Mouse (Mus musculus) brain, embryonic 14.5 days (tissue): ENCODE measurements around the gene Id1. TPM values are rescaled to one million over a fixed set of nuclear protein-coding genes. Genes with fewer than 3 reads are reported as not detected.
A peak's percentile ranks its signal among the peaks of the same experiment; 100 is the strongest.

Experiments used
- DNase-seq: peaks from one replicate; pipeline ENCODE4 v3.0.0-alpha.2; 2011; ENCODE audit warnings: low read depth
- CTCF ChIP-seq: fragments of 200-500 bp; IDR thresholded peaks from 2 replicates; pipeline ENCODE4 v1.5.1; 2012; ENCODE audit warnings: inconsistent platforms, mild to moderate bottlenecking, moderate library complexity, borderline replicate concordance; ENCODE audit not compliant: insufficient read depth, insufficient read length; ENCODE audit errors: extremely low read depth
- POLR2A ChIP-seq: fragments of 200-500 bp; IDR thresholded peaks from 2 replicates; pipeline ENCODE4 v1.6.1; 2012; ENCODE audit warnings: mild to moderate bottlenecking, inconsistent platforms, borderline replicate concordance; ENCODE audit not compliant: poor library complexity, insufficient read depth, insufficient read length, severe bottlenecking; ENCODE audit errors: extremely low read depth
- polyA plus RNA-seq: library from polyadenylated mRNA; depleted of rRNA; stranded (reverse); fragments of >200 nt; gene quantifications from 2 replicates; pipeline ENCODE4 v1.2.3, GENCODE M21; 2012

Gene Id1
- polyA plus RNA-seq, 1 experiment = 126 TPM

DNA sequence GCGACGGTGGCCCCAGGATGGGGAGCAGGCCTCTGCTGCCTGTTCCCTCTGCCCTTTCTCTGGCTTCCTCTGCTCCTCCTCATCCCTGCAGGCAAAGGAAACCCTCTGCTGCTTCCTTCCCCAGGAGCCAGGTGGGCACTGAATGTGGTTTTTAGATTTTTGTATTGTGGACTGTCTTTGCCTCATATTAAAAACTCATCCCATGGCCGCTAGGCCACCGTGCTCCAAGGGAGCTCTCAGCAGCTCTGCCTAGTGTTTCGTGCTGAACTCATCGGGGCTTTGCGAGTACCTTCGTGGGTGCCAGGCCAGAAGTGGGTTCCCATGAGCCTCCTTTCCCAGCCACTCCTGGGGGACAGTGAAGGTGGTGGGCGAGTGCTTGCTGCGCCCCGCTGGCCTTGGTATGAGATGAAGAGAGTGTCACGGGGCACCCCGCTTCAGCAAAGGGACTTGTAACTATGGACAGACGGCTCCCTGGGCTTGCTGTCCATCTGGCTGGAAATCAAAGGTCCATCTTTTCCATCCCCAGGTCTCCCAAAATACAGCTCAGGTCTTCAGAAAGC lies 31.2 kb upstream of the Id1 start:
- DNase-seq = no peak
- no peak for TF ChIP-seq CTCF

DNA sequence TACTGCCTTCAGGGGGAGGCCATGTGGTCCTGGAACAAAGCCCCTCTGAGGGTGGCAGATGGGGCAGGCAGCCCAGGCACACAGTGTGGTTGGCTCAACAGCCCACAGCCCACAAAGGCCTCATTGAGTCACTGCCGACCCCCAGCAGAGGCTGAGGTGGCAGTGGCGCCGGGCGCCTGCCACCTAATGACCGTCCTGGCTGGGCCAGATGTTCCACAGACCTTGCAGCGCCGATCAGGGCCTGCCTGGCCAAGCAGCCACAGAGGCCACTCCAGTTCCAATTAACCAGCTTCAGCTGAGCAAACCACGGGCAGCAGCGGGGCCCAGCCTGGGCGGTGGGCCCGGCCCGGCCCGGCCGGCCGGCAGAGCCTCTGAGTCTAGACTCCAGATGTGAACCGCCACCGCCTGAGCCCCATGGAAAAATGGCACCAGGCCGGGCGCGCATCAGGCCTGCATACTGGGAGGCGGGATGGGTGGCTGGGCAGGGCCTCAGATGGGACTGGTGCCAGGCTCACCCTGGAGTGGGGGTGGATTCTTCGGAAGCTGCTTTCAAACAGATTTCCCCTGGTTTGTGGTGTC lies 30.0 kb upstream of the Id1 start:
- no peak for TF ChIP-seq CTCF
- no peak for TF ChIP-seq POLR2A
- DNase-seq = peak; percentile 77

DNA sequence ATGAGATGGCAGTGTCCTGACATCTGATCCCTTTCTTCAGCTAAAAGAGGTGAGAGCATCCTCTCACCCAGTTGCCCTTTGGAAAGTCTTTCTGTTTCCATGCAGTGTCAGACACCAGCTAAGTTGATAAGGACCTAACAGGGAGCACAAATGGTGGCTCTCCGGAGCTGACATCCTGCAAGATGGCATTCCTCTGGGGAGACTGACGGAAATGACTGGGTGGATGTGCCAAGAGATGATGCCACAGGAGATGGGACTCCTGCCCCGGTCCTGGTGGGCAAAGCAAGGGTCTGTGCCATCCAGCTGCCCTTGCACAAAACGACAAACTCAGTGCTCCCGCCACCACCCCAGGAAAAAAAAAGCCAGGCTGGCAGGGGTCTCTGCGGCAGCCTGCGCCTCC lies 28.9 kb upstream of the Id1 start:
- TF ChIP-seq POLR2A (no peak), CTCF (no peak)
- DNase-seq = no peak

DNA sequence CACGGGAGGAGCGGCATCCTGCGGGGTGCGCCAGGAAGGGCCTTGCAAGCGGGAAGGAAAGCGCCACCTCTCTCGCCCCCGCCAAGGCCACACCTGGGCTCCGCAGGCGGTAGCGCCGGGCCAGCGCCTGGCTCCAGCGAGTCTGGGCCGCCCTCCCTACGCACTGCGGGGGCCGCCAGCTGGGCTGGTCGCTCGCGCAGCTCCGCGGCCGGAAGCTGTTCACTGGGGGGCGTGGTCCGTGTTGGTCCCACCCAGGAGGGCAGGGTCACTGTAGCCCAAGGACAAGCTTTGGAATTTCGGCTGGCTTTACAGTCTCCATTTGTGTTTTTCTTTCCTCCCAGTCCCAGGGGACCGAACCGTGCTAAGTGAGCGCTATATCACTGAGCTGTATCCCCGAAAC lies 28.4 kb upstream of the Id1 start:
- TF ChIP-seq POLR2A (peak; percentile 78), CTCF (no peak)
- peak; percentile 93 for DNase-seq

DNA sequence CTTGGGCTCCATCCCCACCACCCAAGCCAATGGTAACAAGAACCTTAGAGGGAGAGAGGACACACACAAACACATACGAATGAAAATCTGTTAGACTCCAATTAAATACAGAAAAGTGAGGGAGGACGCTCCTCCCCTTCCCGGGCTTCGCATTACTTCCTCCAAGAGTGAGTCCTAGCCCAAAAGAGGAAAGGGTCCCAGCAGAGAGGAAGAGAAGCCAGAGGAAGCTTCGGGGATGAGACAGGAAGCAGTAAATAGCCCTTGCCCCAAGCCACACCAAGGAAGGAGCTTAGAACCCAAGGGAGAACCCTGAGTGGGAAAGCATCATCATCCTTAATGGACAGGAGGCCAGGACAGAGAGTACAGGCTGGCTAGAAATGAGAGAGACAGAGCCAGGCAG lies 27.0 kb upstream of the Id1 start:
- no peak for DNase-seq
- no peak for TF ChIP-seq POLR2A
- no peak for TF ChIP-seq CTCF

DNA sequence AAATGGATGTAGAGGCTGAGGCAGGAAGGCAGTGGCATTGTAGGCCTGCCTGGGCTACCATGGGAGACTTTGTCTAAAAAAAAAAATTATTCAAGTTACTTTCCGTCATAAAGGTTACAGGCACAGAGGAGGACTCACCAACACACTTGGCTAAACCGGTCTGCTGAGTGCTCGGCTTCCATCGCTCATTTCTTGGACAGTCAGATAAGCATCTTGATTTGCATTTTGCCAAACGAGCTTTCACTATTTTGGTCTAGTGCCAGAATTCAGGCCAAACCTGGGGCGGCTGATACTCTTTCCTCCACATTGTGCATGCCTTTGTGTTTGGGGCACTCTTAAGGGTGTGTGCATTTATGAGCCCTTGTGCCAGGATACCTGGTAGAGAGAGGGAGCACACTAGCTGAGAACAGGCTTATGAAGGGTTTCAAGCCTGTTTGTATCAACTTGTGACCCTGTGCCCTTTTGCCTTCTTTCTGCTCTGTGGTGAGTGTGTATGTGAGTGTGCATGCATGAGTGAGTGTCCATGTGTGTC lies 19.7 kb upstream of the Id1 start:
- no peak for DNase-seq
- TF ChIP-seq CTCF (no peak), POLR2A (no peak)

DNA sequence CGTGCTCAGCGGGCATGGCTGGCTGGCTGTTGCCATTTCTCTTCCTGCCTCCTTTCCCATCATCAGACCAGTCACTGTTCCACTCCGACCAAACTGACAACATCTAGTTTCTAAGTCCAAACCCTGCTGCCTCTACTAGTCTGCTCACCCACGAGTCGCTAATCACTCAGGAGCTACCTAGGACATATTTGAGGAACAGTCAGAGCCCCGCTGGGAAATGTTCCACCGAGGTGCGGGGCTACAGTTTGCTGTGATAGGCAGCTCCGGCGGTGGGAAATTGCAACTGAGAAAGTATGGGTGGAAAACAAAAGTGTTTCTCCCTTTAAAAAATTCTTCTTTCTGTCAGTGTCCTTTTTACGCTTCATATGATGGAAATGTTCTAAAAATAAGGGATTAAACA lies 18.4 kb upstream of the Id1 start:
- no peak for TF ChIP-seq POLR2A
- no peak for TF ChIP-seq CTCF
- DNase-seq = no peak

DNA sequence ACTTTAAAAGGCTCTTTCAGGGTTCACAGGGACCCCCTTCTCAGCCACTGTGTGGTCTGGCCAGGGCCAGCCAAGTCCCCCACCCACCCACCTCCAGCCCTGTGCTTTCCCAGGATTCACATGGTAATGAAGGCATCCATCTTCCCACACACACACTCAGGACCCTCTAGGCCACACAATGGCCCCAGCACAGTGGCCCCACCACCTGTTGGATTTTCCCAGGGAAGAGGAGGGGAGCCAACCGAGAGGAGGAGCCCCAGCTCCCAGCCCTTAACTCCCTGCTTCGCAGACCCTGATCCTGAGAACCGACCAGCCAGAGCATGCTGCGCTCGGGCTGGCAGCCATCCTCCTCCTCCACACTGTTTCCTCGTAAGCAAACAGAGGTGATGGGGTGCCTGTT lies 18.0 kb upstream of the Id1 start:
- DNase-seq = peak; percentile 84
- TF ChIP-seq POLR2A (no peak), CTCF (no peak)

DNA sequence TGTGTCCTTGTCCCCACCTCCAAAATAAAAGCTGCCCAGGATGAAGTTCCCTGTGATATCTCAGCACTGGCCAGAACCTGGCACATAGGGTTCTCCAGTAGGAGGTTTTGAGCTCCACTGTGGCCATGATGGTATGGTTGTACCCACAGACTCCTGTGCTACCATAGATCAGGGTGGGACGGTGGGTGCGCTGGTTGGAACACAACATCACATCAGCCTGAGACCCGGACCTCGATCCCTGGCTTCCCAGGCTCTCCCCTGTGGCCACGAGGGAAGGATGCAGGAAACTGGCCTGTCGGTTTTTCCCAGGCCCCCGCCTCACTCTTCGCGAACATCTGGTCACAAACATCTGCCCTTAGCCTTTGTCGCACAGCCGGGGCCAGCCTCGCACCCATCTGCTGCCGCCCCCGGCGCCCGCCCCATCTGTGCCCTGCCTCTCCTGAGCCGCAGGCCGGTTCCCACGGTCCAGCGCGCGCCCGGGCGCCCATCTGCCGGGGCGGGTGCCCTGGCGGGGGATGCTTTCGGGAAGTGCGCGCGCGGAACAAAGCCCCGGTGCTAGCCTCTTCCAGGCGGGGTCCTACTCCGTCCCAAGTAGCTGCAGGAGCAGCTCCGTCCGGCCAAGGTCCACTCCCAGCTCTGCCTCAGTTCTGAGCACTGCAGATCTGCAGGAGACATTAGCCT lies 12.3 kb upstream of the Id1 start:
- peak; percentile 63 for DNase-seq
- no peak for TF ChIP-seq POLR2A
- no peak for TF ChIP-seq CTCF

DNA sequence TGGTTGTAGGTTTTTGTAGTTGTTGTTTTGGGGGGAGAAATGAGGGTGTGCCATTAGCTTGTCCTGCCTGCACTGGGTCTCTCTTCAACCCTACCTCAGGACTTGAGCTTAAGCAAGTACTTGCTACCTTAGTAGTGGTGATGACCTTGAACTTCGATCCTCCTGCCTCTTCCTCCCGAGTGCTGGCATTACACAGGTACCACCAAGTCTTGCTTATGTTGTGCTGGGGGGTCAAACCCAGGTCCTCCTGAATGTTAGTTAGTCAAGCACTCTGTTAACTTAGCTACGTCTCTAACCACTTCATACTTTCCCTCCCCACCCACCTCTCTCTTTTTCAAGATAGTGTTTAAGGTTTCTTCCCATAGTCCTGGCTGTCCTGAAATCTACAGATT lies 11.7 kb upstream of the Id1 start:
- DNase-seq = no peak
- TF ChIP-seq POLR2A (no peak), CTCF (no peak)

DNA sequence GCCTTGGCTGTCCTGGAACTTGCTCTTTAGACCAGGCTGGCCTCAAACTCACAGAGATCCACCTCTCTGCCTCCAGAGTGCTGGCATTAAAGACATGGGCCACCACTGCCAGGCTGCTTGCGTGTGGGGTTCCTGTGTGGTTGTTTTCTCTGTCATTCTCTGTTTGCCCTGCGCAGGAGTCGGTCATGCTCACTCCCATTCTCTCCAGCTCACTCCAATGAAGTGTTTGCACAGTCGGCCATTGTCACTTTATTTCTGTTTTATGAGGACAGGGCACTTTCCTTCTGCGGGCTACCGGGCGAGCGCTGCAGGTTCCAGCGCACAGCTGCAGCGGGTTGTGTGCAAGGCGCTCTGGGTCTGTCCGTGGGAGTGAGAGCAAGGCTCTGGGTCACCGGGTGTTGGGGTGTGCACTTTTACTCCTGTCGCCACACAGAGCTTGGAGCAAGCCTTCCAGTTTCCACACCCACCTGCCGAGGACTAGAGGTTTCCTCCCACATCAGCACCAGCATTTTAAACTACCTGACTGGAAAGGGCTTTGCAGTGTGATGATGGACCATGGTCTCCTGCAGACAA lies 10.8 kb upstream of the Id1 start:
- DNase-seq = no peak
- TF ChIP-seq POLR2A = no peak
- no peak for TF ChIP-seq CTCF

DNA sequence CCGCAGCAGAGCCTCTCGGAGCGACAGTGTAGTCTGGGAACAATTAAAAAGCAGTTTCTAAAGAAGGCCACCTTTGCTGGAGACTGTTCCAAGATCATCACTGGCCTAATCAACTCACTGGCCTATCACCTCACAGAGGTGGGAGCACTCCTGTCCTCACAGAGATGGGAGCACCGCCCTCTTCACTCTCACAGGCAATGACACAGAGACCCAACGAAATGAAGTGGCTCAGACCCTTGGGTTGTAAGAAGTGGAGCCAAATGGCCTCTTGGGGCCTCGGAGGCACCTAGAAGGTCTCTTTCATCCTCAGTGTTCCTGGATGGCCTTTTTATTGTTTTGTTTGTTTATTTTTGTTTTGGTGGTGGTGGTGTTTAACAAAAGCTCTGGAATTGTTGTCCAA lies 9.8 kb upstream of the Id1 start:
- TF ChIP-seq CTCF (no peak), POLR2A (no peak)
- no peak for DNase-seq

DNA sequence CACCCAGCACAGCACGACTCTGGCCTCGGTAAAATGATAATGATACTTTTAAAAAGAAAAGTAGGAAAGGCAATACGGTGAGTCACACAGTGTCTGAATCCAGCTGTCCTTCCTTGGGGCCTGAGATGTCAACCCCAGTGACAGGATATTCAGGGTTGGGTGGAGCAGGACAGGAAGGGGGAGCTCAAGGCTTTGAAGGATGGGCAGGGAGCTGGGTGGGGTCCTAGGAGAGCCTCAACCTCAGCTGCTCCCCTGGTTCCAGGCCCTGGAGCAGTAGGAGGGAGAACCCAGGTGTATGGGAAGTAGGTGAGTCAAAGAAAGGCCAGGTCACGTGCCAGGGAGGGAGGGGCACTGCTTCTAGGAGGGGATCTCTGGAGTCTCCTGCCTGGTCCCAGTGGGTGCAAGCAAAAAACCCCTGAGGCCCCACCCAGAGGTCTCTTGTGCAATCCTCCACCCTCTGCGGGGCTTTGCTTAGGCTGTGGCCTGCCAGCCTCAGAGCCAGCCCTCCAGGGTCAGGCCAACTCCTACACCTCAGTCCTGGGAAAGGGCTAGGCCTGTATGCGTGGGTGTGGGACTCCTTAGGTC lies 9.2 kb upstream of the Id1 start:
- no peak for TF ChIP-seq POLR2A
- no peak for TF ChIP-seq CTCF
- DNase-seq = no peak
